Mouse (Mus musculus) lung, adult 2 months (tissue): ENCODE results near the gene Dzip1l.

Experiments used
- CTCF ChIP-seq: fragments of 200-500 bp; IDR thresholded peaks from 2 replicates; pipeline ENCODE4 v1.5.1; 2011; ENCODE audit warnings: mild to moderate bottlenecking, low read length, control low read depth; ENCODE audit not compliant: insufficient read depth
- POLR2A ChIP-seq: fragments of 200-500 bp; IDR thresholded peaks from 2 replicates; pipeline ENCODE4 v1.6.1; 2011; ENCODE audit warnings: low read depth, mild to moderate bottlenecking, control low read depth, low read length, borderline replicate concordance; ENCODE audit errors: extremely low read depth

DNA sequence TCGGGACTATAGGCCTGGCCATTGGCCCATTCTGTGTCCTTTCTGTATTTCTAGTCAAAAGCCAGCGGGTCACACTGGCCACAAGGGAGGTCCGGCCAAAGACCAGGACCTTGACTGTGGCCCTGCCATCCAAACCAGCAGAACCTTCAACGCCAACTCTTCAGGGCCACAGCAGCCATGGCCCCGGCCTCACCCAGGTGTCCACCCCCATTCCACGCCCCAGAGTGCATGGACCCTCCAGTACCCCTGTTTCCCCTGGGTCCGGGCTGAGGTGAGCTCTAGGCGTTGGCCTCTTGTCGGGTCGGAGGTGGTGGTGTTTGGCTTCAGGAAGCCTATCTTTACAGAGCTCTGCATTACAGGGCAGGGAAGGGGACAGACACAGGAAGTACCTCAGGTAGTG, 33.6 kb downstream of the Dzip1l start:
- TF ChIP-seq CTCF (no peak), POLR2A (no peak)
